Mouse (Mus musculus): ENCODE data around the gene Fam126a. TPM values are rescaled to one million over a fixed set of nuclear protein-coding genes. Genes with fewer than 3 reads are reported as not detected.

Gene Fam126a
- polyA plus RNA-seq, 1 experiment, result 6.0 TPM

DNA sequence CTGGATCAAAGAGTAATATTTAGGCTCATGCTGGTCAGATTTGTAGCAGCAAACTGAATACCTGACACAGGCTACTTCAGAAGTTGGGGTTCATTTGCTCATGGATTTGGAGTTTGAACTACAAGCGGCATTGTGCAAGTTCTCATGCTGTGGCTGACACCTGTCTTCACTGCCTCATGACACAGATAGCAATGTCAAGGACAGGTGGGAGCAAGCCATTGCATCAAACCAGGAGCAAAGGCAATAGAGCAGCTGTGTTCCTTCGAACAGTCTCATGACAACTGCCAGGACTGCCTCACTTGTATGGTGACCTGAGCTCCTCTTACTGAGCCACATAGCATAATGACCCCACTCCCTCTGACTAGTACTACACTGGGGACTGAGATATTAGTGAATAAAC is 12.9 kb upstream of the Fam126a start:
- Histone ChIP-seq H3K4me1 (peaks cover 75% of the 10 kb centered on the region), H3K9me3 (no peaks in the 10 kb centered on the region; the same call in 1 of the 2 replicates)

GRCm38 (mm10) chr5:24041341-24041852 is 10.9 kb upstream of the Fam126a start:
- peaks cover 66% of the 10 kb centered on the region for H3K4me1 ChIP-seq

More for the DNA sequence above, 12.9 kb upstream of the Fam126a start:
- Histone ChIP-seq H3K4me3 (replicated peaks) (no peak overlapping the region), H3K27me3 (replicated peaks) (no peaks in the 10 kb centered on the region), H3K36me3 (replicated peaks; ENCODE audit: low read length) (no peaks in the 10 kb centered on the region)
- TF ChIP-seq FLI1 (IDR thresholded peaks at IDR 0.05; ENCODE audit: low read length), result no peak
- TF ChIP-seq GATA1 (IDR thresholded peaks at IDR 0.05; ENCODE audit: borderline replicate concordance, low read length), result no peak

GRCm38 (mm10) chr5:24040601-24041000 is 10.1 kb upstream of the Fam126a start:
- Histone ChIP-seq H3K4me1 (peaks cover 70% of the 10 kb centered on the region), H3K9me3 (no peaks in the 10 kb centered on the region; the same call in 1 of the 2 replicates), H3K27me3 (replicated peaks) (no peaks in the 10 kb centered on the region), H3K36me3 (replicated peaks; ENCODE audit: low read length) (no peaks in the 10 kb centered on the region), H3K4me3 (replicated peaks) (no peak overlapping the region)
- TF ChIP-seq FLI1 (IDR thresholded peaks at IDR 0.05; ENCODE audit: low read length), result no peak
- TF ChIP-seq GATA1 (IDR thresholded peaks at IDR 0.05; ENCODE audit: borderline replicate concordance, low read length), result no peak

More at GRCm38 (mm10) chr5:24041341-24041852, 10.9 kb upstream of the Fam126a start:
- TF ChIP-seq FLI1 (IDR thresholded peaks at IDR 0.05; ENCODE audit: low read length), result no peak
- H3K4me3 ChIP-seq (replicated peaks), result no peak overlapping the region
- no peaks in the 10 kb centered on the region; the same call in 1 of the 2 replicates for H3K9me3 ChIP-seq
- H3K27me3 ChIP-seq (replicated peaks), result no peaks in the 10 kb centered on the region
- no peaks in the 10 kb centered on the region for H3K36me3 ChIP-seq (replicated peaks; ENCODE audit: low read length)

GRCm38 (mm10) chr5:24039423-24039822 is 8.9 kb upstream of the Fam126a start:
- Histone ChIP-seq H3K4me3 (replicated peaks) (peak overlapping the region; percentile 86), H3K9me3 (no peaks in the 10 kb centered on the region; the same call in 1 of the 2 replicates), H3K4me1 (peaks cover 69% of the 10 kb centered on the region), H3K36me3 (replicated peaks; ENCODE audit: low read length) (no peaks in the 10 kb centered on the region), H3K27me3 (replicated peaks) (no peaks in the 10 kb centered on the region)
- TF ChIP-seq FLI1 (IDR thresholded peaks at IDR 0.05; ENCODE audit: low read length) (no peak), GATA1 (IDR thresholded peaks at IDR 0.05; ENCODE audit: borderline replicate concordance, low read length) (no peak)

- no peak for TF ChIP-seq FLI1 (IDR thresholded peaks at IDR 0.05; ENCODE audit: low read length)
- TF ChIP-seq GATA1 (IDR thresholded peaks at IDR 0.05; ENCODE audit: borderline replicate concordance, low read length), result no peak
- Histone ChIP-seq H3K9me3 (no peaks in the 10 kb centered on the region; the same call in 1 of the 2 replicates), H3K4me1 (peaks cover 70% of the 10 kb centered on the region), H3K36me3 (replicated peaks; ENCODE audit: low read length) (no peaks in the 10 kb centered on the region), H3K27me3 (replicated peaks) (no peaks in the 10 kb centered on the region), H3K4me3 (replicated peaks) (peak overlapping the region; percentile 86)
Measured at GRCm38 (mm10) chr5:24038819-24039218, 8.3 kb upstream of the Fam126a start.

DNA sequence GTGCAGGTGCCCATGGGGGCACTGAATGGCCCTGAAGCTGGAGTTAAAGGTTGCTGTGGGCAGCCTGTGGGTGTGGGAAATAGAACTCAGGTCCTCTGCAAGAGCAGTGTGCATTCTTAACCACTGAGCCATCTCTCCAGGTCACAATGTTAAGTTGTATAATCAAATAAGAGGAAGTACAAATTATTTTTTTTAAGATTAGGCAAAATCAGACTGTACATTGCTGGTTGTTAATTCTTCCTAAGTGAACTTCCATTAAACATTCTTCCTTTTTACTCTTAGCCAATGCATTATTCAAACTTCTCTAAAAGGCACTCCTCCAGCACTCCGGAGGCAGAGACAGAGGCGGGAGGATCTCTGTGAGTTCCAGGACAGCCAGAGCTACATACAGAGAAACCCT is 7.7 kb upstream of the Fam126a start:
- TF ChIP-seq GATA1 (IDR thresholded peaks at IDR 0.05; ENCODE audit: borderline replicate concordance, low read length), result no peak
- Histone ChIP-seq H3K4me3 (replicated peaks) (no peak overlapping the region), H3K36me3 (replicated peaks; ENCODE audit: low read length) (no peaks in the 10 kb centered on the region), H3K9me3 (no peaks in the 10 kb centered on the region; the same call in 1 of the 2 replicates), H3K4me1 (peaks cover 71% of the 10 kb centered on the region), H3K27me3 (replicated peaks) (no peaks in the 10 kb centered on the region)

GRCm38 (mm10) chr5:24036731-24037130 is 6.2 kb upstream of the Fam126a start:
- peaks cover 79% of the 10 kb centered on the region for H3K4me1 ChIP-seq
- TF ChIP-seq FLI1 (IDR thresholded peaks at IDR 0.05; ENCODE audit: low read length) (no peak), GATA1 (IDR thresholded peaks at IDR 0.05; ENCODE audit: borderline replicate concordance, low read length) (no peak)

GRCm38 (mm10) chr5:24034970-24035369 is 4.5 kb upstream of the Fam126a start:
- H3K4me3 ChIP-seq (replicated peaks), result no peak overlapping the region
- no peaks in the 10 kb centered on the region for H3K36me3 ChIP-seq (replicated peaks; ENCODE audit: low read length)
- no peaks in the 10 kb centered on the region for H3K27me3 ChIP-seq (replicated peaks)
- no peaks in the 10 kb centered on the region for H3K9me3 ChIP-seq
- TF ChIP-seq GATA1 (IDR thresholded peaks at IDR 0.05; ENCODE audit: borderline replicate concordance, low read length), result no peak
- TF ChIP-seq FLI1 (IDR thresholded peaks at IDR 0.05; ENCODE audit: low read length), result no peak
- H3K4me1 ChIP-seq, result peaks cover 66% of the 10 kb centered on the region

More at GRCm38 (mm10) chr5:24036731-24037130, 6.2 kb upstream of the Fam126a start:
- Histone ChIP-seq H3K4me3 (replicated peaks) (no peak overlapping the region), H3K9me3 (no peaks in the 10 kb centered on the region), H3K36me3 (replicated peaks; ENCODE audit: low read length) (no peaks in the 10 kb centered on the region), H3K27me3 (replicated peaks) (no peaks in the 10 kb centered on the region)

- H3K4me3 ChIP-seq (replicated peaks), result no peak overlapping the region
- TF ChIP-seq GATA1 (IDR thresholded peaks at IDR 0.05; ENCODE audit: borderline replicate concordance, low read length), result no peak
- no peak for TF ChIP-seq FLI1 (IDR thresholded peaks at IDR 0.05; ENCODE audit: low read length)
Measured at GRCm38 (mm10) chr5:24034091-24034490, 3.6 kb upstream of the Fam126a start.

GRCm38 (mm10) chr5:24029946-24030578 is 428 bp downstream of the Fam126a start:
- TF ChIP-seq GATA1 (IDR thresholded peaks at IDR 0.05; ENCODE audit: borderline replicate concordance, low read length) (no peak), FLI1 (IDR thresholded peaks at IDR 0.05; ENCODE audit: low read length) (no peak)
- H3K4me1 ChIP-seq, result peaks cover 62% of the 10 kb centered on the region
- peaks cover 35% of the 10 kb centered on the region for H3K36me3 ChIP-seq (replicated peaks; ENCODE audit: low read length)
- no peaks in the 10 kb centered on the region for H3K9me3 ChIP-seq
- no peaks in the 10 kb centered on the region for H3K27me3 ChIP-seq (replicated peaks)
- peak overlapping the region; percentile 98 for H3K4me3 ChIP-seq (replicated peaks)

More at GRCm38 (mm10) chr5:24034091-24034490, 3.6 kb upstream of the Fam126a start:
- H3K4me1 ChIP-seq, result peaks cover 61% of the 10 kb centered on the region
- no peaks in the 10 kb centered on the region for H3K36me3 ChIP-seq (replicated peaks; ENCODE audit: low read length)
- H3K9me3 ChIP-seq, result no peaks in the 10 kb centered on the region
- no peaks in the 10 kb centered on the region for H3K27me3 ChIP-seq (replicated peaks)

Data from megakaryocyte, embryonic 14.5 days (primary cell).